In the genomic region with DNA sequence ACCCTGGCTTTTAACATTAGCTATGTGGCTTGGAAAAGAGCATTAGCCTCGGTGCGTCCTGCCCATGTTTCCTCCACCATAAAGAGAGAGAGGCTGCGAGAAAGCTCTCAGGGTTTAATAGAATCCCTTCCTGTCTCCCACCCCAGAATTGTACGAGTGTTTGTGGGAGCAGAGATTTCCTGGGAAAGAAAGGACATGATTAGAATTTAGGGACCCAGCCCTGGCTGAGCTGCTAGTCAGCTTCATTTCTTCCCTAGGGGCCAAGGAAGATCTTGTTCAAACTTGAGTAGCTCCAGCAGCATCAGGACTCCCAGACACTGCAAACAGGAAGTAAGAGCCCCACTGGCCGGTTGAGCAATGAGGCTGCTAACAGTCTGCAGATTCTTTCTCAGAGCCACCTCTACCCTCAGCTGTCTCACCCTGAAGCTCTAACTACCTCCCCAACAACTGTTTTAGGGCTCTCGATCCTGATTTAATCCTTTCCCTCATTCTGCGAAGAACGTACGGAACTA, we compare ENCODE assay signal across 8 mouse cellular contexts. TPM values are rescaled to one million over a fixed set of nuclear protein-coding genes. Genes with fewer than 3 reads are reported as not detected.
A peak's percentile ranks its signal among the peaks of the same experiment; 100 is the strongest.
DNase-seq lines count a peak whose midpoint lies in the region; ATAC-seq and TF ChIP-seq lines count a peak whose summit lies in the region.

No protein-coding gene starts in this region.

- H3K27ac ChIP-seq in liver, embryonic 11.5 days (ENCODE audit: low read depth, low read length) = peak overlapping the region; percentile 28; the same call in 1 of the 2 replicates
- peak overlapping the region; percentile 19; the same call in 1 of the 2 replicates for H3K27ac ChIP-seq in spleen, adult 2 months (ENCODE audit: insufficient read depth, low read length)

- peak; percentile 50 for DNase-seq in kidney, adult 18-20 months
- DNase-seq in kidney, postnatal 14 days = no peak
- DNase-seq in liver, embryonic 11.5 days (ENCODE audit: low spot score) = no peak
- DNase-seq in spleen, adult 2 months (ENCODE audit: low read depth in 1 of 2, low spot score in 2 of 2) = peak in 1 of 2 experiments; percentile 46
- DNase-seq in right cerebral cortex, postnatal 14 days = no peak
- DNase-seq in urinary bladder, adult 2 months (ENCODE audit: low spot score) = no peak

- no peaks in the 10 kb centered on the region for H3K9me3 ChIP-seq in liver, embryonic 11.5 days (ENCODE audit: control insufficient read depth, low read length)

- WGBS in liver, embryonic 11.5 days = 47% methylated on average over 9 of the region's 9 CpGs
- 28% methylated on average over 9 of the region's 9 CpGs for WGBS in spleen, adult 2 months

- H3K4me2 ChIP-seq in liver, embryonic 11.5 days = peak overlapping the region; percentile 48

- no peak overlapping the region for H3K9ac ChIP-seq in liver, embryonic 11.5 days (ENCODE audit: low read depth, low read length)

- H3K36me3 ChIP-seq in liver, embryonic 11.5 days (ENCODE audit: control insufficient read depth, insufficient read depth, low read length) = no peaks in the 10 kb centered on the region
- no peaks in the 10 kb centered on the region for H3K36me3 ChIP-seq in spleen, adult 2 months (ENCODE audit: control insufficient read depth, insufficient read depth, low read length)

- TF ChIP-seq CTCF in spleen, adult 2 months (IDR thresholded peaks at IDR 0.05; ENCODE audit: extremely low read depth, insufficient read depth, insufficient read length, insufficient replicate concordance) = no peak

- TF ChIP-seq POLR2A in spleen, adult 2 months (IDR thresholded peaks at IDR 0.05; ENCODE audit: low read depth, low read length) = no peak

- no peak overlapping the region for H3K4me3 ChIP-seq in liver, embryonic 11.5 days (ENCODE audit: low read depth, low read length)
- H3K4me3 ChIP-seq in spleen, adult 2 months (ENCODE audit: extremely low read depth, insufficient read depth, insufficient read length) = peak overlapping the region; percentile 45

- ATAC-seq in erythroblast, adult 5-6 weeks (replicated peaks; ENCODE audit: low FRiP score, poor library complexity, severe bottlenecking) = 0 out of 2 replicates have a peak, but pooled peaks have one; percentile 18
- ATAC-seq in liver, embryonic 11.5 days (replicated peaks; ENCODE audit: low FRiP score) = no peak
- ATAC-seq in frontal cortex, adult (ENCODE audit: low TSS enrichment) = no peak; the same call in 1 of the 2 replicates

- H3K4me1 ChIP-seq in liver, embryonic 11.5 days (replicated peaks; ENCODE audit: control insufficient read depth, insufficient read depth, low read length) = no peaks in the 10 kb centered on the region; the same call in 1 of the 2 replicates
- H3K4me1 ChIP-seq in spleen, adult 2 months (ENCODE audit: control insufficient read depth, insufficient read depth, insufficient read length) = peaks cover 4% of the 10 kb centered on the region

- no peaks in the 10 kb centered on the region for H3K27me3 ChIP-seq in liver, embryonic 11.5 days (replicated peaks; ENCODE audit: control insufficient read depth, insufficient read depth, low read length)
- H3K27me3 ChIP-seq in spleen, adult 2 months (ENCODE audit: control insufficient read depth, insufficient read depth, low read length) = no peaks in the 10 kb centered on the region

RNA-seq across cellular contexts. Expression of gene Plau, which starts 9.2 kb away (rescaled TPM):
- total RNA-seq in erythroblast, adult 5-6 weeks (2015; ENCODE audit: low replicate concordance) = 0.38 and 0.84 TPM in 2 replicates
- 2.8 and 9.6 TPM in 2 replicates for total RNA-seq in erythroblast, adult 5-6 weeks (2017; ENCODE audit: low replicate concordance)
- 0.49 and 0.88 TPM in 2 replicates for polyA plus RNA-seq in liver, embryonic 11.5 days (2014; fragmentation: Nextera tagmentation; extraction: Ambion mirVana)
- 1.0 and 1.2 TPM in 2 replicates for polyA plus RNA-seq in spleen, adult 2 months (2012; rRNA removed)
- 73.2 and 80.6 TPM in 2 replicates for polyA plus RNA-seq in urinary bladder, adult 2 months (2012; rRNA removed)

RNA-seq across cellular contexts. Expression of gene Camk2g, which starts 51.7 kb away (rescaled TPM):
- total RNA-seq in erythroblast, adult 5-6 weeks (2015; ENCODE audit: low replicate concordance) = 4.0 and 9.8 TPM in 2 replicates
- total RNA-seq in erythroblast, adult 5-6 weeks (2017; ENCODE audit: low replicate concordance) = 12.7 and 14.6 TPM in 2 replicates
- 23.0 and 28.6 TPM in 2 replicates for polyA plus RNA-seq in liver, embryonic 11.5 days (2014; fragmentation: Nextera tagmentation; extraction: Ambion mirVana)
- polyA plus RNA-seq in spleen, adult 2 months (2012; rRNA removed) = 15.7 and 15.8 TPM in 2 replicates
- 134 and 139 TPM in 2 replicates for polyA plus RNA-seq in urinary bladder, adult 2 months (2012; rRNA removed)

Comparison
In these comparisons a context has a peak if more than half of its experiments do, and no peak if none do; other contexts are left out.
1. RNA of gene Plau, which starts 9.2 kb away (polyA plus RNA-seq): 73.2 to 80.6 TPM in urinary bladder, adult 2 months; 1.0 to 1.2 TPM in spleen, adult 2 months and 0.49 to 0.88 TPM in liver, embryonic 11.5 days; every median in the first group is over 10 times any median in the second.